Mouse (Mus musculus): ENCODE data around the gene Akap8l.

- no peak for TF ChIP-seq CTCF (IDR thresholded peaks at IDR 0.05; ENCODE audit: control insufficient read depth, insufficient read depth, low read length)
- TF ChIP-seq POLR2A (IDR thresholded peaks at IDR 0.05; ENCODE audit: borderline replicate concordance, control insufficient read depth, low read depth, low read length) = no peak
Measured at GRCm38 (mm10) chr17:32281611-32282310, 68.6 kb downstream of the Akap8l start.

Measured in bone marrow, adult 2 months (tissue).